Mouse (Mus musculus): ENCODE measurements at regions not wholly inside any gene's neighbourhood (a gene's known extent, or its start where the extent isn't known, plus 50 kb on each side); places are given as distances from the start of the nearest gene placed in this dataset.
"Not testable (repeated sequence)": the region's sequence is repeated elsewhere in the genome, so short reads cannot be mapped to it uniquely, and the experiment has no call there.

DNA sequence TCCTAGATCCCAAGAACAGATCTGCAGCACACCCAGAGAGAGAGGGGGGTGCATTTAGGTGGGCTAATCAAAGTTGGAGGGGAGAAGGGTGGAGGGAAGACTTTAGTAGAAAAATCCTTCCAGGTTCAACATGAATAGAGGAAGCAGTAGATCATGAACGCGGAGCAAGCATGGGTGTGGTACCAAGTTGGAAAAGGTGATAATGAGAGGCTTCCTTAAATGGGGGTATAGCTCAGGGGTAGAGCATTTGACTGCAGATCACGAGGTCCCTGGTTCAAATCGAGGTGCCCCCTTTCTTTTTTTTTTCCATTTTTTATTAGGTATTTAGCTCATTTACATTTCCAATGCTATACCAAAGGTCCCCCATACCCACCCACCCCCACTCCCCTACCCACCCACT lies 54.0 kb upstream of the Krba1 start:
- DNase-seq, result not testable (repeated sequence)

- not testable (repeated sequence) for DNase-seq
Measured at GRCm38 (mm10) chr6:48336964-48337363, 58.4 kb upstream of the Krba1 start.

DNA sequence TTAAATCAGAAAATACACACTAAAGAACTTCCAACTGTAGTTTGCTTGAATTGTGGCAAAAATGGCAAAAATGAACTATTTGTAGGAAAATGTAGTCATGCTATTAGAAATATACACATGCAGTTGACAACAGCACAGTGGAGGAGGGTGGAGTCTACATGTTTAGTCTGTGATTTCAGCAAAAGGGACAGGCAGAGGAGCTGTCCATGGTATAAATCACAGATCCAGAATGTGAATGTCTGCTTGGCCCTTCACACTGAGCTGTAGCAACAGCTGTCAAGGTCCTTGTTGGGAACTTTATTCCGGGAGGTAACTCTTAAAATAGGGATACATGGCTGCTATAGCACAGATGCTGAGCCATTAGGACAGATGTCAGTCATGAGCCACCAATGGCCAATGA lies 107.4 kb upstream of the Krba1 start:
- no peak for DNase-seq

DNA sequence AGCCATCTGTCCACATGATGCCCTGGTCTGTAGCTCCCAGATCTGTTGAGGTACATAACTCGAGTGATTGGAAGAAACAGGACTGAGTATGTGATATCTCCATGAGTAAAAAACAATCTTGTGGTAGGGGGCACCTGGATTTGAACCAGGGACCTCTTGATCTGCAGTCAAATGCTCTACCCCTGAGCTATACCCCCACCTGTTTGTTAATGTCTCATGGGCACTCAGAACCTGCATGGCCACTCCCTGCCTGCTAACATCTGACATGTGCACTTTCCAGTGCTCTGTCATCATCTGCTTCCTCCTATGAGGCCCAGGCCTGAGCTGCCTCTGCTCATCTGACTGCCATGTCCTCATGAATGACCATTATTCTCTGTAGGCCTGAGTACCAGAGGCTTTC lies 115.7 kb upstream of the Krba1 start:
- not testable (repeated sequence) for DNase-seq

GRCm38 (mm10) chr6:48261563-48261962 lies 133.8 kb upstream of the Krba1 start:
- DNase-seq, result not testable (repeated sequence)

GRCm38 (mm10) chr6:48252989-48253388 lies 142.4 kb upstream of the Krba1 start:
- not testable (repeated sequence) for DNase-seq

DNA sequence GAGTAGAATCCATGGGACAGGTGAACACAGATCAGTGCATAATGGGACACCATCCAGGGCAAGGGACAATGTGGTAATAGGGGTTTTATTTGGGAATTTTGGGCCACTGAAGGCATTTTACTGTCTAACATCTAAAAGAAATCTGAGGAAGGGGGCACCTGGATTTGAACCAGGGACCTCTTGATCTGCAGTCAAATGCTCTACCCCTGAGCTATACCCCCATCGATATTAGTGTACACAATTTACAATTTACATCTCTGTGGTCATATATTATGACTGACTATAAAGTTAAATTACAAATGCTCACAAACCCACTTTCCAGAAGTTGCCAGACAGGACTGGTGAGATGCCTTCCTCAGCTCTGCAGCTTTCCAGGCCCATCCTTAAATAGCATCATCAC lies 143.4 kb upstream of the Krba1 start:
- DNase-seq, result no peak

- DNase-seq, result not testable (repeated sequence)
Measured at GRCm38 (mm10) chr6:48244191-48244590, 151.2 kb upstream of the Krba1 start.

DNA sequence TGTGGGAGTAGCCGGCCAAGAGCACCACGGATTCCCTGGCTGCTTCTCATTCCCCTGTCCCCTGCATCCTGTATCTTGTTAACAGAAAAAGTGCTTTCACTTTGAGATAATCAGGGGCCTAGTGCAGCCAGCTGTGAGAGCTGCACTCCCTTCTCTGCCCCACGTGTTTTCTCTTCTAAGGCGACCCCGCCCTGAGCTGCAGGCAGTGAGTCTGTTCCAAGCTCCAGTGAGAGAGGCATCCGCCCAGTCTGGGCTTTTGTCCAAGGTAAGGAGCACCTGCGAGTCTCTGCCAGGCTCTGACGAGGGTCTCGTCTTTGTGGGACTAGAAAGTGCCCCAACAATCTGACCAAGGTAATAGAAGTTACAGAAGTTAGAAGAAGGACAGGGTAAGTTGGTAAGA lies 141.0 kb upstream of the Zfp746 start:
- peak; percentile 10 for DNase-seq

DNA sequence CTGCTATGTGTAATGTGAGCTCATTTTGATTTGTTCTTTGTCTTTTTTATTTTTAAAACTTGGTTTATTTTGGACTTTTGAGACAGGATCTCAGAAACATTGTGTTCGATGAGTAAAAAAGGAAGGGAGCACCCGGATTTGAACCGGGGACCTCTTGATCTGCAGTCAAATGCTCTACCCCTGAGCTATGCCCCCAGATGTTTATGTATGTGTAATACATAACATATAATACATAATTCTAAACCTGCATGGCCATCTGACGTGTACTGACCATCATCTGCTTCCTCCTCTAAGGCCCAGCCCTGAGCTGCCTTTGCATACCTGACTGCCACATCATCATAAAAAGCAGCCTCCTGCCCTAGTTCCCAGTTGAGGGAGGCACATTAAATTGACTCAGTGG lies 137.8 kb upstream of the Zfp746 start:
- no peak for DNase-seq

GRCm38 (mm10) chr6:48222971-48223370 lies 136.6 kb upstream of the Zfp746 start:
- no peak for DNase-seq

- DNase-seq, result not testable (repeated sequence)
Measured at GRCm38 (mm10) chr6:48221806-48222205, 135.4 kb upstream of the Zfp746 start.

GRCm38 (mm10) chr6:48215212-48215611 lies 128.8 kb upstream of the Zfp746 start:
- DNase-seq, result no peak

DNA sequence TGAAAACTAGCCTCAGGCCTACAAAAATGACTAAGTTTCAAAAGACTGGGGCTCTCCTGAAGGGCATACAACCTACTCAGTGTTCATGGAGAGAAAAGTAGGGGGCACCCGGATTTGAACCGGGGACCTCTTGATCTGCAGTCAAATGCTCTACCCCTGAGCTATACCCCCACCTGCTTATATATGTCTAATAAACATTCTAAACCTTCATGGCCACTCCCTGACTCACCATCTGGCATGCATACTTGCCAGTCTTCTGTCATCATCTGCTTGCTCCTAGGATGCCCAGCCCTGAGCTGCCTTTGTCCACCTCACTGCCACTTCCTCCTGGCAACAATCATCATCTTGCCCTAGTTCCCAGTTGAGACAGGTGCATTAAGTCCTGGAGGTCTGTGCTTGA lies 123.3 kb upstream of the Zfp746 start:
- no peak for DNase-seq

DNA sequence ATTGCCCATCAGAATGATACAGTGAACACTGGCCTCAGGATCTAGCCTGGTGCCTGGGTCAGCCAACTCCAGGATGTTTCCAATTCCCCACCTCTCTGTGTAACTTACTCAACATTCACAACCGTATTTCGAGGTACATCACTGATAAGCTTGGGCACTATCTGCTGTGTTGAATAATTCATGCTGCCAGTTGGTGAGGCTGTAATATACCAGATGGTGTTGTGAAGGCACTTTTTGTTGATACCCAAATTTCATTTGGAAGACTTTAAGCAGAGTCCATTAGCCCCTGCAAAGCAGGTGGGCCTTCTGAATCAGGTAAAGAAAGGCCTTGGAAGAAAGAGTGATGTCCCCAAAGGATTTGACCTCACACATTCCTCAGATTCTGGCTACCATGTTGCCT lies 122.7 kb upstream of the Zfp746 start:
- DNase-seq, result no peak

- DNase-seq, result no peak
Measured at GRCm38 (mm10) chr6:48205722-48206121, 119.3 kb upstream of the Zfp746 start.

GRCm38 (mm10) chr6:48199951-48200350 lies 113.6 kb upstream of the Zfp746 start:
- peak; percentile 5 for DNase-seq

DNA sequence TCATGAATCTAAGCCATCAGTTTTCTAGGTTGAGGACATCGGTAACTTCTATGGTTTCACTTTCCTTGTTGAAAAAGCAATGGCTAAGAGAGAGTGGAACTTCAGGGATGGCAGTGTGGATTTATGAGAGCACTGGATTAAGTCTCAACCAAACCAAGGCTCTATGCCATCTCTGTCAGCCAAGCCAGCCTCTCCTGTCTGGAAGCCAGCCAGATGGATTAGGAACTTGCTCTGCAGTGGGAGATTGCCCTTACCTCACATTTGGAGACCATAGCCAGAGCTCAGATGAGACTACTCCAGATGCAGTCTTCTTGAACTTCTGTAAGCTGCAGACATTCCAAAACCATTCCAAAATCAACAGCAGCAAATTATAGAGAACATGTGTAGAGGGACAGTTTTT lies 112.4 kb upstream of the Zfp746 start:
- DNase-seq, result no peak

DNA sequence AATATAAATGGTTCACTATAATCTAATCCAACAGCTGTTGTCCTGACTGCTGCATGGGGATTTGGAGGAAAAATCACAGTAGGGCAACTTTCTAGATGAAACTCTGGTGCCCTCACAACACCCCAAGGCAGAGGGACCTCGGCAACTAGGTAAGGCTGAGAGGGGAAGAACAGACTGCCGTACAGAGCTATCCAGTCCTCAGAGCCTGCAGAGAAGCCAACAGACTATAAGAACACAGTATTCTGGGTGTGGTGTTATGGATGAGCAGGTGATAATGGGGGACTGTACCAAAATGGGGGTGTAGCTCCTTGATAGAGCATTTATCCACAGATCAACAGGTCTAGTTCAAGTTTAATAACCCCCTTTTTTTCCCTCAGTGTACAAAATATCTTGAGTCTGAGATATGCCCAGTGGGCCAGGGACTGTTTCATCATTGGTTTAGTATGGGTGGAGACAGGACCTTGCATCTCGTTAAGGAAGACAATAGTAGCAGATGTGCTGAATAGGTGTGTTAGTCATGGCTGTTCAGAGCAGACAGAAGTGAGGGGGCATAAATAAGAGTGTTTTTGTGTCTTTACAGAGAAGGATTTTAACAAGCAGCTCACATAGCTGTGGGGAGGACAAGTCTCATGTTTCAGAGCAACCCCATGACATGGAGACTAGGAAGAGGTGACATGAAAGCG lies 111.4 kb upstream of the Zfp746 start:
- no peak for DNase-seq

GRCm38 (mm10) chr6:48188363-48188762 lies 102.0 kb upstream of the Zfp746 start:
- not testable (repeated sequence) for DNase-seq

GRCm38 (mm10) chr6:48185311-48185710 lies 98.9 kb upstream of the Zfp746 start:
- DNase-seq, result no peak

DNA sequence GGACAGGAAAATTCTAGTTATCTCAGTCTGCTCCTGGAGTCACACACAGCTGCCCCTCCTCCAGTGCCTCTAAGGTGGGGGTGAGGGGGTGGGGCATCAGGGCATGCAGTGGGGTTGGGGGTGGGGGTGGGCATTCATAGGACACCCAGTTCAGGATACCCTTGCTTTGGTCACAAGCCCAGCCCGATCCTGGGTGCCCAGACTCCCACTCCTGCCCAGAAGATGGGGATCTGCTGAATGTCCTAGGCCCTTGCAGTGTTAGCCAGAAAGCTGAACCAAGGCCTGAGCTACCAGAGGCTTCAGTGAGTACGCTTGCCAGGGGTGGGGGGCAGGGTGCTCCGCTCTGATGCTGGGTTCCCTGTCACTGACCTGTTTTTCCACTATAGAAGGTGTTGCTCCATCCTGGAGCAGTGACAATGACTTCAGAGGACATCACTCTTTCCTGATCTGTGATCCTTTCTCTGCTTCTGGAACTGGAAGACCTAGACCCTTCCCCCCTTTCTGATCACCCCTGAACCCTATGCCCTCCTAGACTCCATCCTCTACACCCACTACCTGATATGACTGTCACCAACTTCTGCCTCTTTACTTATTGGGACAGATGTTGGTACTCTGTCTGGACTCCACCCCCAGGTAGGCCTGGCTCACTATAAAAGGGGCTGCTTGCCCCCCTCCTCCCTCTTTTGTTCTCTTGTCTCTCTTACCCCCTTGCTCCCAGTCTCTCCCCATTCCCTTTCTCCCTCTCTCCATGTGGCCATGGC lies 92.1 kb upstream of the Zfp746 start:
- no peak for DNase-seq

- peak; percentile 42 for DNase-seq
Measured at GRCm38 (mm10) chr6:48177936-48178335, 91.5 kb upstream of the Zfp746 start.

- DNase-seq, result no peak
Measured at GRCm38 (mm10) chr6:48175234-48175633, 88.8 kb upstream of the Zfp746 start.
